Mouse (Mus musculus) liver, adult 2 months (tissue): ENCODE data around the gene Myh10.

ENCODE experiments used
- CTCF ChIP-seq: fragments of 200-500 bp; IDR thresholded peaks from 2 replicates; pipeline ENCODE4 v1.5.1; 2011; ENCODE audit warnings: low read depth, low read length, control low read depth
- POLR2A ChIP-seq: fragments of 200-500 bp; IDR thresholded peaks from 2 replicates; pipeline ENCODE4 v1.6.1; 2011; ENCODE audit warnings: low read length, control low read depth; ENCODE audit not compliant: insufficient read depth; ENCODE audit errors: extremely low read depth

- TF ChIP-seq CTCF (no peak), POLR2A (no peak)
Measured at GRCm38 (mm10) chr11:68850862-68851261, 159.5 kb downstream of the Myh10 start.
